Mouse (Mus musculus): ENCODE measurements around the gene Sgcd.
"Not testable (repeated sequence)": the region's sequence is repeated elsewhere in the genome, so short reads cannot be mapped to it uniquely, and the experiment has no call there.

Gene Sgcd

GRCm38 (mm10) chr11:47777226-47777915 is 211.4 kb downstream of the Sgcd start:
- DNase-seq (ENCODE audit: low spot score) = no peak

DNA sequence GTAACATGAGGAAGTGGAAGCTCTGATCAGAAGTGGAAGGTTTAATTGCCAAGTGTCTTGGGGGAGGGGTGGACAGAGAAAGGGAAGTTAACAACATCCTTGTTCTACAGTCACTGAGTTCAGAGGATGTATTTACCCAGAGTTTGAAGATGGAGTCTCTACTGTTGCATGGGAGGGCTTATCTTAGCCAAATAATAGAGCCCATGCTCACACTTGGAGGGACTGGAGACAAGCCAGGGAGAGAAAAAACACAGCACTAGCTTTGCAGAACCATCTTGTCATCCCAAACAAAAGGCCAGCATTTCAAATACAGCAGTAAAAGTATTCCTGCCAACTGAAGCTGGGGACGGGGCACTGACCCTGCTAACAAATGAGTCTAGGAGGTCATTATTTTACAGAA is 212.8 kb downstream of the Sgcd start:
- DNase-seq (ENCODE audit: low spot score) = no peak

DNA sequence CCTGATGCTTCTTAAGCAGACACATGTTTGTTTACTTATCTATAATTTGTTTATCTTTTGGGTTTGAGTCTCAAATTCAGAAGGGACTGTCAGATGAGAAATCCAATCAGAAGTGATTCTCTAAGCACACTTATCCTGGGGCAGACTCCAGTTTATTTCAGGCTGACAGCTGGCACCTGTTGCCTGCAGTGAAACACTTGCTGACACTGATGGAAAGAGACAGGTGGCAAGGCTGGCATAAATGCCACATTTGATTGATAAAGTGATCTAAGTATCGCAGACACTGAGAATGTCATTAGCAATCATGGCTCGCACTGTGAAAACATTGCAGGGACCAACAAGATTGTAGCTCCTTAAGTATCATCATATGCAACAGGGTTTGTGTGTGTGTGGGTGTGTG is 222.9 kb downstream of the Sgcd start:
- DNase-seq (ENCODE audit: low spot score) = no peak

DNA sequence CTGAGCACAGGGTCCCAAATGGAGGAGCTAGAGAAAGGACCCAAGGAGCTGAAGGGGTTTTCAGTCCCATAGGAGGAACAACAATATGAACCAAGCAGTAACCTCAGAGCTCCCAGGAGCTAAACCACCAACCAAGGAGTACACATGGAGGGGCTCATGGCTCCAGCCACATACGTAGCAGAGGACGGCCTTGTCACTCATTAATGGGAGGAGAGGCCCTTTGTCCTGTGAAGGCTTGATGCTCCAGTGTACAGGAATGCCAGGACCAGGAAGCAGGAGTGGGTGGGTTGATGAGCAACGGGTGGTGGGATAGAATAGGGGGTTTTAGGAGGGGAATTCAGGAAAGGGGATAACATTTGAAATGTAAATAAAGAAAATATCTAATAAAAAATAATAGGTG is 225.2 kb downstream of the Sgcd start:
- not testable (repeated sequence) for DNase-seq (ENCODE audit: low spot score)

DNA sequence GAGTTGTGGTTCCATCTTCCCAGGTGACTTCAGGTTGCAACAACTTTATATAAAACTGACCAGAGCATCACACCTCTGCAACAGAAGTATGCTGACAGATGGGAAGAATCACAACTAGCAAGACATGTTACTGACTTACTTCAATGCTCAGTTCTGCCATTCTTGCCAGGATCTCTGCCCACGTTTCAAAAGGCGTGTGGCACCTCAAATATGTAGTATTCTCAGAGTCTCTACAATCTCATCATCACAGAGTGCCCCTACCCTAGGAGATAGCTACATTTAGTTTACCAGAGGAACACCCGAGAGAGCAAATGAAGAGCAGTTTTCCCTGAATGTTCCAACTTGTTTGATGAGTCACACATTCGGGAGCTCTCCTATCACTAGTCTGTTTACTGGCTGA is 229.8 kb downstream of the Sgcd start:
- DNase-seq (ENCODE audit: low spot score) = no peak

DNA sequence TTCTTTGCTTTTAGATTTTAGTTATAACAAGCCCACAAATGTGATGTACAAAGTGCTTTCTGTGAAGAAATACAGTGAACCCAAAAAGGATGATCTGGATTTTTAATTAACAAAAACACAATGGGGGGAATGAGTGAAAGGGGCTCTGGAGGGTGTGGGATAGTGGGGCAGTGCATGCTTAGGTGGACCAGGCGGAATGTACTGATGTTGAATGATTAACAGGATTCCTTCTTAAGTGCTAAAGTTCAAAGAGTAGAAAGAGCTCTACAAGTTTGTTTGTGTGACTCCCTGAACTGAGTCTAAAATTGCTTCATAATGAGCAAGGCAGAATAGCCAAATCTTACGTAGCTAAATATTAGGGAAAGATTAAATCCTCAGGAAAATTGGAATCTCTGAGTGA is 246.0 kb downstream of the Sgcd start:
- DNase-seq (ENCODE audit: low spot score) = no peak

DNA sequence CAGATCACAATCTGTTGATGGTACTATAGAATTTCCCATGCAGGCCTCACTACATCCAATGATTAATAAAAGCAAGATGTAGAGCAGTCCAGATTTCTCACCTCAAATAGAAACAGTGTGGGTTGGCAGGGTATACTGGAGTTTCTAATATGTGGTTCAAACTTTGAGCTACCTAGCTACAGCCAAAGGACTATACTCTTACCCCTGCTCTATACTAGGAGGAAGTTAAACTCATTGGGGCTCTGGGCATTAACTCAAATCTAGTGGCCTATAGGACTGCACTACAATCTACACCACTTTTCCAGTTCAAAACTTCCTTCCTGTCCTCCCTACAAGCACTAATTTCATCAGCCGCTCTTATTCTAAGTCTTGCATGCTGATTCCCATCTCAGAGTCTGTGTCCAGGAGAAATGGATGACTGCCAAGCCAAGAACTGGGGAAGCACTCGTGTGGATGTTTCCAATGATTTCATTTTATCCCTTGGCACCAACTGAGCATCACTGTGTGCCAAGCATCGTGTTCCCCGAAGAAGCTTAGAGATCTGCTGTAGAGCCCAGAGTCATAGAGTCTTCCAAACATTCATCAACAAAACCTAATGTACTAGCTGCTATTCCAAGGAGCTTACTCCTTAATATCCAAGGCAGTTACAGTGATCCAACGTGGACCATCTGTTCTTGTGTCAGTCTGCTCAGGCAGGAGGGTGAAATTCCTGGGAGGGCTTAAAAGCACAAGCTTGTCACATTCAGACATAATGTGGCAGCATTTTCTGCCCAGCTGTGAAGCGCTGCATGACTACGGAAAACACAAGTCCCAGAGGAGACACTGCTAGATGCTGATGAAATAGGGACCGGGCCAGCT is 283.6 kb downstream of the Sgcd start:
- no peak for DNase-seq (ENCODE audit: low spot score)

- DNase-seq (ENCODE audit: low spot score) = no peak
These were observed 293.2 kb downstream of the Sgcd start for GRCm38 (mm10) chr11:47695611-47696010.

- no peak for DNase-seq (ENCODE audit: low spot score)
These were observed 330.6 kb downstream of the Sgcd start for GRCm38 (mm10) chr11:47658135-47658534.

DNA sequence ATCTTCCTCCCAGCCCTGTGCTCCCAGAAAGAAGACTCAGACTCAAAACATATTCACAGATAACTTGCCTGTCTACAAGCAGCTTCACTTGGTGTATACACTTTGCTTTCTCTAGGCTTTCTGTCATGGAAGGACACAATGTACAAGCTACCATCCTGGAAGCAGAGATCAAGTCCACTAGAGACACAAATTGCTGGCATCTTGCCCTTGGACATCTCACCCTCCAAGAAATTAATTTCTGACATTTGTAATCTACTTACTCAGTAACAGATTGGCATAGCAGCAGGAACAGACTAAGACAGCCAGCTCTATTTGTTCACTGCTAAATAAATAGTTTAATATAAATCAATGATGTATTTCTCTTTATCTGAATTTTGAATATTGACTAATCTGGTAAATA is 342.9 kb downstream of the Sgcd start:
- no peak for DNase-seq (ENCODE audit: low spot score)

DNA sequence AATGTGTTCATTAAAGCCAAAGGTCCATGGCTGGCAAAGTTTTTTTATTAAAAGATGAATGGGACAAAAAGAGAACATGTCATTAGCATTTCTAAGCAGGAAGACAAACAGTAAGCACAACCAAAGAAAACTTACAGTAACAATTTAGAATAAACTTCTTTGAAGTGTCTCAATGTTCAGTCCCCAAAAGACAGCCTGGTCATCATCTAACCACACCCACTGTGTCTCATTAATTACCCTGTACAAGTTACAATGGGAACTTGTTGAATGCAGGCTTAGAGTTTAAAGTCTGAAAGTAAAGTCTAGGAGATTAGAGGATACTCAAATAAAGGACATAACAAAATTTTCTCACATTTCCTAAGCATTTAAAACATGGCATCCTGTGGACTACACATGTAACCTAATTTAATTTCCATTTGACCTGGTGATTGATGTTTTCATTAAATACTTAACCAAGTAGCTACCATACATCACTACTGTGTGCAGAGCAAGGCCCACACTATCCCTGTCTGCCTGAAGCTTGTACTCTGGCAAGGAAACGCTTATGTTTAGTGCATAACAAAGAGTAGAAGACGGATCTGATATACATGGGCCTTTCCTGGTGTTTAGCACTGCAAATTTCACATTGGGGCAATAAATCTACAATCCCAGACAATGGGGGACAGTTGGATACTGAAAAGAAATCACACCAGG is 347.1 kb downstream of the Sgcd start:
- no peak for DNase-seq (ENCODE audit: low spot score)

GRCm38 (mm10) chr11:47640556-47640955 is 348.2 kb downstream of the Sgcd start:
- DNase-seq (ENCODE audit: low spot score) = no peak

- no peak for DNase-seq (ENCODE audit: low spot score)
These were observed 358.6 kb downstream of the Sgcd start for GRCm38 (mm10) chr11:47630186-47630585.

- DNase-seq (ENCODE audit: low spot score) = no peak
These were observed 378.9 kb downstream of the Sgcd start for GRCm38 (mm10) chr11:47609892-47610291.

GRCm38 (mm10) chr11:47574635-47575034 is 414.1 kb downstream of the Sgcd start:
- DNase-seq (ENCODE audit: low spot score) = no peak

GRCm38 (mm10) chr11:47568488-47568887 is 420.3 kb downstream of the Sgcd start:
- no peak for DNase-seq (ENCODE audit: low spot score)

DNA sequence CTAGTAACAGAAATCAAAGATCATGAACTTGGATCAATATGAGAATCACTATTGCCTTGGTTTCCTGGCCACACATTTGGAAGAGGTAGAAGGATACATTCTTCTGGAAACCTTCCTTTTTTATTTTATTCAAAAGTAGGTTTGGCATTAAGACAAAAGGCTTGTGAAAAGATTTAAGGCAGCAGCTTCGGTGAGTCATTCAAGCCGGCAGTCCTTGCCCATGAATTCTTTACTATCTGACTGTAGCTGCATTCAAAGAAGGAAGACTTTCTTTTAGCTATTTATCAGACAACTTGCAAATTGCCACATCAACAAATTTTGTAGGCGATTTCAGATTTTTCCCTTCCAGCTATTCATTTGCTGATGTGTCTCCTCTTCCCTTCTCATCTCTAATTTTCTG is 422.6 kb downstream of the Sgcd start:
- DNase-seq (ENCODE audit: low spot score) = no peak

DNA sequence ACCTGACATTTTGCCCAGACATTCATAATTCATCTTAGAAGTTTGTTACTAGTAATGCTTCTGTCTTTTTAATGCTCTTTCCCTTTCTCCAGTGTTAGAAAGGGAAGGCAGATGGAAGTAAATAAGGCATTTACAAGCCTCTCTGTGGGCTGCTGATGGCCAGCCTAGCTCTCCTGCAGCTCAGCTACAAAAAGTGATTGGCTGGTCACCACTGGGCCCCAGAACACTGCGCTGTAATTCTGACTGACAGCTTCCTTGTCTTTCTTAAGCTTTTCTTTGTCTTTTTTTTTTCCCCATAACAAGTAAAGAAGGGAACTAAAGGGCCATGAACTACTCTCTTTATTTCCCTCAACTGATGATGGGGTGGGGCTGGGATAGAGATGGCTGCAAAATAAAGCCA is 463.9 kb downstream of the Sgcd start:
- no peak for DNase-seq (ENCODE audit: low spot score)

GRCm38 (mm10) chr11:47508047-47508446 is 480.7 kb downstream of the Sgcd start:
- DNase-seq (ENCODE audit: low spot score) = no peak

DNA sequence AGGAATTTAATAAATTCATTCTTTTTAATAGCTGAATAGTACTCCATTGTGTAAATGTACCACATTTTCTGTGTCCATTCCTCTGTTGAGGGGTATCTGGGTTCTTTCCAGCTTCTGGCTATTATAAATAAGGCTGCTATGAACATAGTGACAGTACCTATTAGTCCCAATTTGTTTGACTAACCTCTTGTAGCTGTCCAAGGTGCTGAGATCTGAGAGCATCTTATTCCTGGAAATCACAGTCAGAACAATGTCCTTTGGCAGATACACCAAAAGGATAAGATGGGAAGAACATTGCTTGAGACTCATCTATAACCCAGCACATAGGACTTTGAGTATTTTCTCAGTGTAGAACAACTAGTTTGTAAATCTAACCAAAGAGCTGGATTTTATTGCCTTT is 485.5 kb downstream of the Sgcd start:
- not testable (repeated sequence) for DNase-seq (ENCODE audit: low spot score)

DNA sequence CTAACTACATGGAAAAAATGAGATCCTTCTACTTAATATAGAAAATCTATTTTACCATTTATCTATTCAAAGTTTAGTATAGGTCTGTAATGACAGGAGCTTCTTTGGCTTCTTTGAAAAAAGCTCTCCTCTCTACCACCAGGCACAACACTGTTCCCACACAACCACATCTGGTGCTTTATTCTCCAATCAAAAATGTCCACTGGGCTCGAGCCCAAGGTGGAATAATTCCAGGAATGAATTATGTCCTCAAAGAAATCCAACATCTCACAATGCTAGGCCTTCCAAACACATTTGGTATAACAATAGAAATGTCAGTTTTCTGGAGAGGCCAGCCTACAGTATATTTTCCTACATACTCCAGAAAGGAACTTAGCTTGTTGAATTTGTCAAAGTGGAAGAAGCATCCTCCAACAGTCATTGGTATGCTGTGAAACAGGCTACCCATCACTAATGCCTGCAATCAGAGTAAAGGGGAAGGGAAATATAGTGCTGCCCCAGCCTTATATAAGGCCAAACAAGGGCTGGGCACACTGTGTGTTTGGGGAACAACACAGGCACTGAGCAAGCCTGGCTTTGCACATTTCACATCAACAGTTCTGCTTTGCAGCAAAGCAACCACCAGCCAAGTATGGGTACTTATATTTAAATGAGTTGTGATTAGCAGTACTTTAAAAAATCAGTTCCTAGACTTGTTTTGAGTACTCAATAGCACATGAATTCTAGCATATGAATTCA is 515.1 kb downstream of the Sgcd start:
- DNase-seq (ENCODE audit: low spot score) = no peak

GRCm38 (mm10) chr11:47460700-47461099 is 528.1 kb downstream of the Sgcd start:
- DNase-seq (ENCODE audit: low spot score) = not testable (repeated sequence)

All from layer of hippocampus, adult 9-10 months (tissue).